Mouse (Mus musculus) megakaryocyte-erythroid progenitor cell, adult 5-6 weeks (primary cell): ENCODE measurements around the gene Arhgap10. TPM values are rescaled to one million over a fixed set of nuclear protein-coding genes. Genes with fewer than 3 reads are reported as not detected.

ENCODE experiments used
- ATAC-seq: replicated peaks from 2 replicates; pipeline ENCODE4 v1.8.0; 2016; ENCODE audit warnings: mild to moderate bottlenecking, inconsistent platforms; ENCODE audit not compliant: severe bottlenecking, poor library complexity, low FRiP score, low TSS enrichment
- total RNA-seq, 2 experiments: library from RNA; stranded (forward) in 1 of 2; stranded (reverse) in 1 of 2; fragments of 200-1000, 215-1000 nt in 1 of 2; fragments of >200 nt in 1 of 2; fragmentation: Nextera tagmentation in 1 of 2; gene quantifications; 2 replicates each; pipeline ENCODE4 v1.2.3; 2014 to 2017

The Arhgap10 gene
- total RNA-seq (2014; fragmentation: Nextera tagmentation) (9.5 and 13.3 TPM in 2 replicates), total RNA-seq (2017) (18.2 and 27.8 TPM in 2 replicates)

DNA sequence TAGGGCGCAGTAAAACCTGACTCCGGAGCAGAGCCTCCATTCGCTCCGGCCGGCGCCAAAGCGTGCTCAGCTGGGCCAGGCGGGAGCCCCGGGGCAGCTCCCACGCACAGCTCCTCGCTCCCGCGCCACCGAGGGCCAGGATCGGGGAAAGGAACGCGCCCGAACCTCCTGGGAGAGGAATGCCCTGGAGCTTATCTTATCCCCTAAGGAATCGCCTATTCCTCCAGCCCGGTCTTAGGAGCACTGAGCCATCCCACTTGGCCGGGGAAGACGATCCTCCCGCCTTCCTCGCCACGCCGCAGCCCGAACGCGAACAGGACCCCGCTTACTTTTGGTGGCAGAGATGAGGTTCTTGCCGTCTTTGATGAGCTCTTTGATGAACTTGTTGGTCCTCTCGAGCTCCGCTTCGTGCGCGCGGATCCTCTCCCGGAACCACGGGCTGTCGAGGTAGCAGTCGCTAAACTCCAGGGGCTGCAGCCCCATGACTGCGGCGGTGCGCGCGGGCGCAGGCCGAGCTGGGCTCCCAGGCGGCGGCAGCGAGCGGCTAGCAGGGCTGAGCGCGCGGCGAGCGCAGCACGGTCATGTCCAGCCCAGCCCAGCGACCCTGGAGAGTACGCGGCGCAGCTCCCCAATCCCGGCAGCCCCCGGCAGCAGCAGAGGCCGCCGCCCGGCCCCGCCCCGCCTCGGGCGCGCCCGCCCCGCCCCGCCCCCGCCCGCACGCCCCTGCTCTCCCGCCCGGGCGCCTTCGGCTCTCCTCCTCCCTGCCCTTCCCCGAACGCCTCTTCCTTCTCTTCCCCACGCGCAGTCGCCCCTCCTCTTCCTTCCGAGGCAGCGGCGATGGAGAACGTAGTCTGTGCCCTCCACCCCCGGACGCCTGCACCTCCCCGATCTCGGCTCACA is at the start of gene Arhgap10:
Gene Arhgap10 (minus strand): TSS at position 653 of the 900 bp plus-strand sequence.
- peak; percentile 86 for ATAC-seq

DNA sequence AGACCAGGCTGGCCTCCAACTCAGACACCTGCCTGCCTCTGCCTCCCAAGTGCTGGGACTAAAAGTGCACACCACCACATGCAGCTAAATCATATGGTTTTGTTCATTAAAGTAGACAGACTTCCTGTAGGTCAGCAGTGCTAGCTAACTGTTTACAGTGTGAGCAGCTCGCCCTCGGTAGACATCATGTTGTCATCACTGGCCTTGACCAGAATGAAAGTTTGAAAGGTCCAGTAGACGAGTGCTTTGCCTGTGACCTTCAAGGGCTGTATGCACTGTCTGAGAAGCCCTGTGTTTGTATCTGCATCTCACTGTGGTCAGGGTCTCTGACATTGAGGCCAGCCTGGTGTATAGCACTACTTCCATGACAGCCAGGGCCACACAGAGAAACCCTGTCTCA is 43.7 kb upstream of the Arhgap10 start:
- no peak for ATAC-seq

DNA sequence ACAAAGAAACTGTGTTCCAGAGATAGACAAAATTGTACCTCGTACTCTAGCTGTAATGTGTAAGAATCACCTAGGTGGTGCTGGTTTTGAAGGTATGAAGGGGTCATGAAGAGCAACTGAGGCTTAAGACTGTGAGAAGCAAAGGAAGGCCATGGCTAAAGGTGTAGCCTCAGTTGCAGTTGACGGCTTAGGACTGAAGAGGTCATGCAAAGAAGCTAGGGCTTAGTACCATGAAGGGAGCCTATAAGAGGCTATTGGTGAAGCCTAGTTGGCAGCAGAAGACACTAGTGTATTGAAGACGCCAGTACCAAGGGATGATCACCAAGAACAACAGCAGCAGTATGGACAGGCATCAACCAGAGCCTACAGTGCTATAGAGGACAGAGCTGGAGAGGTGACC is 34.7 kb upstream of the Arhgap10 start:
- no peak for ATAC-seq

DNA sequence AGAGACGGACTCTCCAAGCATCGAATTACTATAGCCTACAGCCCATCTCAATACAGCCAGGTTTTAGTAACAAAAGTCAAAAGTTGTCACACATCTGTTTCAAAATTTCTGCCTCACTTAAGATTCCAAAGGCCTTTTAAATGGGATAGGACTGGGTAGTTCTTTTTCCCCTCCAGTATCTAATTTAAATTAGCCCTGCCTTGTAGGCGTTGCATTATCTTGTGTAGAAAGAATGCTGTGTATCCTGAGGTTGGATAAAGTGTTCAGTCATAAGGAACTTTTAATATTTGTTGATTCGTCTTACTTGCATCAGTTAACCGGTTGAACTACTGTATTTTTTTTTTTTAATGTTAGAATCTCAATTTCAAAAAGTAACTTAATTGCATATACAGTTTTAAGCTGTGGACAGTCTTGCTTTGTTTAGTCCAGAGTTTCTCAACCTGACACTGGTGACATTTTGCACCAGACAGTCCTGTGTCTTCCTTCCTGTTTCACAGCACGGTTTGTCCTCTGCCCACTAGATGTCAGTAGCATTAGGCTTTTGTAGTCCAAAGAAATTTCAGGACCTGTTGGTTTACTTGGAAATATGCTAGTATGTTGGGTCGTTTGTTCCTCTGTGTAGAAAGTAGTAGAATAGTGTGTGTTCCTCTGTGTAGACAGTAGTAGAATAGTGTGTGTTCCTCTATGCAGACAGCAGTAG is 32.3 kb upstream of the Arhgap10 start:
- ATAC-seq, result peak; percentile 84

- peak; percentile 93 for ATAC-seq
These were observed 31.5 kb upstream of the Arhgap10 start, which contains the start of gene Prmt9 for GRCm38 (mm10) chr8:77549121-77549706. Prmt9 (plus strand) TSS chr8:77549397.

- ATAC-seq, result no peak
These were observed 27.9 kb upstream of the Arhgap10 start for GRCm38 (mm10) chr8:77545616-77546015.

DNA sequence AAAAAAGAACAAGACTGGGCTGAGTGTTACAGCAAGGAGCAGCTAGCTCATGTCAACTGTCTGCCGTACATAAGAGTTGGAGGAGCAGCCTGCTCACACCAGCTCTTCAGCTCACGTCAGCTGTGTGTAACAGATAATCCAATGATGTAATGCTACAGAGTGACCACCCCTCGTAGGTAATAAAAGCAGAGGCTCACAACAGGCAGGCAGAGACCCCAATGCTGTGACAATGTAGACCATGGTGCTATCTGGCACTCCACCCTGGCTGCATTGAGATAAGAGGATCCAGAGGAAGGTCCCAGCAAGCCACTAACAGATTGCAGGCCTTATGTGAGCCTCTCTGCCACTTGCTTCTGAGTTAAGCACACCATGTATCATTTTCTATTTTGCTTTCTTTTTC is 26.7 kb upstream of the Arhgap10 start:
- peak; percentile 85 for ATAC-seq

- 0 out of 2 replicates have a peak, but pooled peaks have one; percentile 23 for ATAC-seq
These were observed 25.5 kb upstream of the Arhgap10 start for GRCm38 (mm10) chr8:77543152-77543777.

DNA sequence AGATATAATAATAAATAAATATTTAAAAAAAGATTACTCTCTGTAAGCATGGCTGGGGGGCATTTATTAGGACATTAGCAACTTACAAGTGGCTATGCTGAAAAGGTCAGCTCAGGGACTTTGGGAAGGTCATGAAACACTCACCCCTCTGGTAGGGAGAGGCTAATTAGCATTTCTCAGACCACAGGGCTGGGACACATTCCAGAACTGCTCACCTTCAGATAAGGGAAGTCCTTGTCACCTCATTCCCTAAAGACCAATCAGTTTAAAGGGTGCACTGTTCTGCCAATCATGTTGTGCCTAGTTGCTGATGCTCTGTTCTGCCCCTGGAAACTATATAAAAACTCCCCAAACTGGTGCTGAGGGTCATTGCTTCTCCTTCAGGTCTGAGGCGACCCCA is 20.5 kb upstream of the Arhgap10 start:
- no peak for ATAC-seq

GRCm38 (mm10) chr8:77536821-77537220 is 19.1 kb upstream of the Arhgap10 start:
- ATAC-seq, result no peak

DNA sequence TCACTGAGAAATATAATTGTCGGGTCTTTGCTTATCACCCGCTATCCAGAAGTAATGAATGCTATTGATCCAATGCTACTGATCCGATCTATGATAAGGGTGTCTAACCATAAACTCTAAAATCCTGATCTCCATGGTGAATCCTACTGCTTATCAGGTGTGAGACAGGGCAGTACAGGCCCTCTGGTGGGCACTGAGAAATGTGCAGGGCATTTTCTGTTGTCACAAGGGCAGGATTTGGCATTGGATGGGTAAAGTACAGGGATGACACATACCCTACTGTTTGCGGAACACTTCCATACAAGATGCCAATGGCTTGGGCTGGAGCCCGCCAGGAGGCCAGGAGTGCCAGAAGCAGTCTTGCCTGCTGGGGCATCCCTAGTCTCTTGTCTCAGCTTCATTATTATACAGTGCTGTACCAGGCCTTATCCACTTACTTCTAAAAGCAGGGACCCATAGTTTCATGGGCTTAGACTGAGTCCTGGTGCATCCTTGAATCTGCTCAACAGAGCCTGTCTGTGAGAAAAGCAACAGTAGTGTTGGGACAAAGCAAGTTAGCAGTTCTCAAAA is 17.4 kb upstream of the Arhgap10 start:
- ATAC-seq, result peak; percentile 72

- ATAC-seq, result peak; percentile 90
These were observed 16.7 kb upstream of the Arhgap10 start for GRCm38 (mm10) chr8:77534358-77534992.

DNA sequence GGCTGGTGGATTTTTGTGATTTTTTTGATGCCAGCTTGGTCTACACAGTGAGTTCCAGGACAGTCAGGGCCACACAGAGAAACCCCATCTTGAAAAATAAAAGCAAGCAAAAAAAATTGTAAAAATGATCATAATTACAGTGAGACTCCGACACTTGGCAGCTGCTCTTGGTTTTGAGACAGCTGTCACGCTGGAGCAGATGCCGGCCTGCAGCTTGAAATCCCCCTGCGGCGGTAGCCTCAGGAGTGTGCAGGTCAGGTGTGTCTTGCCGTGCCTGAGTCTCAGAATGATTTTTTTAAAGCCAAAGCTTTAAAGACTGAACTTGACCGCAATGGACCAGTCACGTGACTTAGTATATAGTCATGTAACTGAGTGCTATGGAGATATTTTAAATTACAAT is 8.4 kb upstream of the Arhgap10 start:
- ATAC-seq, result no peak

DNA sequence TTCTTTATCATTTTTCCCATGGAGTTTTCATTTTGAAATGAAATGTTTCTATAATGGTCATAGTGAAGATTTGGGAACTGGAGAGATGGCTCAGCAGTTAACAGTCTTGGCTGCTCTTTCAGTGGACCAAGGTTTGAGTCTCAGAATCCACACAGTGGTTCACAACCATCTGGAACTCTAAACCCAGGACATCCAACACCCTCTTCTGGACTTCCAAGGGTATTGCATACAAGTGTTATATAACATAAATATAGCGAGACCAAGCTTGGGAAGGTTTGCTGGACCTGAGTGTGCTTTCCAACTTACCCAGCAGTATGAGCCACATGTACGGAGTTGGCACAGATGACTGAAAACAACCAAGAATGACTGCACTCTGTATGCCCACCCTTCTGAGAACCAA is 7.2 kb upstream of the Arhgap10 start:
- ATAC-seq, result peak; percentile 82

GRCm38 (mm10) chr8:77524018-77524615 is 6.4 kb upstream of the Arhgap10 start:
- ATAC-seq, result no peak

DNA sequence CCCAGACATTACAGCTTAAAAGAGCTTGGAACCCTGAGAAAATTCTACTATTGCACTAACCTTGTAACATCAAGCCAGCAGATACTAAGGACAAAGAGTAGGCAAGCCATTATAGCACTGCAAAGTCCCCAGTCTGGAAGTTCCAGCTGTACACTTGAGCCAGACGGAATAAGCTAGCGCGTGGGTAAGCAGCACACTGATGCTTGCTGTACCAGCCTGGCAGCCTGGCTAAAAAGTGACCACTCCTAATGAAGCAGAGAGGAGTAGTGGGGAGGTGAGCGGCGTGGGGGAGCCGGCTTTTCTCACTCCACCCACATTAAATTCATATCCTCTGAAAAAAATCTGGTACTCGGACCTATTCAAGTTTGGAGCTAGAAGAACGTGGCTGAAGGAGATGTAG is 5.2 kb upstream of the Arhgap10 start:
- ATAC-seq, result no peak

DNA sequence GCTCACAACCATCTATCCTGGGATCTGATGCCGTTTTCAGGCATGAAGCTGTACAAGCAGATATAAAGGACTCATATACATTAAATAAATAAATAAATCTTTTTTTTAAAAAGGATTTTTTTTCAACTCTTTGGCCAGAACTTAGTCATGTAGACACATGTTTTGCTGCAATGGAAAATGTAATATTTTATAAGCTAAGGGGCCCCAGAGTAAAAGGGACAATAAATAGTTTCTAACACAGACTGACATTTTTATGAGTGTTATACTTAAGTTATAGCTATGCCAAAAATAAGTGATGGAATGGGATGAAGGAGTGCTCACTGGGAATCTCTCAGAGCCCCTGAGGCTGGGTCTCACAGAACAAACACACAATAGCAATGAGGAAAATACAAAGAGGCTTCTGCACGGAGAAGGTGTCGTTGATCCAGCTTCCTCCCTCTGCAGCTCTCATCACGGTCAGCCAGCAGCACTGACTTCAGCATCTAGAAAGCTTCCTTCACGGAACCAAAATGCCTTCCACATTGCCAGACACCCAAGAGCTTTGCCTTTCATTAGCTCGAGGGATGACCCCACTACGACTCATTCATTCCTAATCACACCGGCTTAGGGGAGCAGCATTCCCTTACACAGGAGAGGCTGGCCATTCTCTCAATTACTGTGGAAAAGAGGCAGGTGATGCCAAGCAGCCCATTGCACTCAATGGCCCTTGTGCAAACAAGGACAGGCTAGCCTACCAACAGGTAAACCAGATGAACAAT is 3.5 kb upstream of the Arhgap10 start:
- ATAC-seq, result no peak

GRCm38 (mm10) chr8:77520601-77521000 is 2.8 kb upstream of the Arhgap10 start:
- no peak for ATAC-seq
